Mouse (Mus musculus): ENCODE data around the gene Pigm.

DNA sequence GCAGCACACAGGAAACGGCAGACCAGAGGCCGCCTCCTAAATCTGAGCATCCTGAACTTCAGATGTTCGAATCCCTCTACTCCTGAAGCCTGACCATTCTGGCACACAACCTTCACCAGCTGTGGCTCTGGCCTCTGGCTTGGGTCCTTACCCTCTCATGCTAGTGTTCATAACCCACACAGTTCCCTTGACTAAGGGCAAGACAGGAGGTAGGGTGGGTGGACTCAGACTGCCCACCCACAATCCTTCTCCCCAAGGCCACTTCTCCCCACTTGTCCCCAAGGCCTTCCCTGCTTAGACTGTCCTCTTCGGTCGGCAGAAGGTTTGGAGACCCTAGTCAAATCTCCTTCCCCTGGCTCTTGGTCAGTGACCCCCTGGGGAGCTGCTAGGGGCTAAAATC lies 26.8 kb upstream of the Pigm start:
- TF ChIP-seq CTCF (IDR thresholded peaks at IDR 0.05; ENCODE audit: insufficient read depth, low read length) (no peak), POLR2A (IDR thresholded peaks at IDR 0.05; ENCODE audit: borderline replicate concordance, extremely low read depth, low read depth, low read length) (no peak)
